Mouse (Mus musculus): ENCODE results near the gene Nsdhl. TPM values are rescaled to one million over a fixed set of nuclear protein-coding genes. Genes with fewer than 3 reads are reported as not detected.

Nsdhl gene
- polyA plus RNA-seq (2011; ENCODE audit: insufficient read length, low read depth, missing spikeins): 36.8 and 43.6 TPM in 2 replicates

DNA sequence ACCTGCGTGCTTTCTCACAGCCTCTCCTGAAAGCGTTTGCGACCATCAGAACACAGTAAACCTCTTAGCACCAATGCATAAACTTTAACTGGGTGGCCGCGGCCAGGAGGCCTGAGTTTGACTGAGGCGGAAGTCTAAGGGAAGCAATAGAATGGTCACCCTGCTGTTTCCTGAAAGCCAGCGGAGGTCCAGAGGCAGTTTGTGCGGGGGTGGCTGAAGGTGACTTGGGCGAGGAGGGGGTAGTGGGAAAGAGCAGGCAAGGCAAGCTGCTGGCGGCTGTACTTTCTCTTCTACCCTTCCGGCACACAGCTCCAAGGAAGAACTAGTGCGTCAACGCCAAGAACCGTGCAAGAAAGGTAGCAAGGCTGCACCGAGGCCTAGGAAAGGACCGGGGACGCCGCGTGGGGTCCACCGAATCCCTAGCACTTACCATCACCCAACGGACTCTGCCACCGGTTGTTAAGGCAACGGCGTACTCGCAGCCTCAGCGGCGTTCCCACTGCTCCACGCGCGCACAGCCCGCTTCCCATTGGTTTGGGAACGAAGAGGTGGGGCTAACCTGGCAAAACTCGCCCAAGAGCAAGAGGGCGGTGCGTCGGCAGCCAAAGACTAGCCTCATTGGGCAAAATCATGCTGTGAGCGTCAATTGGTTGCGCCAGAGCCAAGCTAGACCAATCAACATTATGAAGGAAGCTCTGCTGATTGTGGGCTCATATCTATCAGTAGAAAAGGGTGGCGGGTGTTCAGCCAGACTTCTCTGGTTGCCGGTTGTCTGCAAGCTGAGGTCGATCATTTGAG is at the start of gene Nsdhl, which contains the start of gene Cetn2:
Gene Nsdhl (plus strand): TSS at position 674 of the 798 bp plus-strand sequence.
Gene Cetn2 (minus strand): TSS at position 528 of the 798 bp plus-strand sequence.
- H3K27ac ChIP-seq (ENCODE audit: insufficient read depth, low read length): no peak within 1 kb of the TSS
- peak within 1 kb of the TSS; percentile 93 for H3K4me3 ChIP-seq (ENCODE audit: insufficient read depth, low read length)
- H3K4me1 ChIP-seq (ENCODE audit: control insufficient read depth, insufficient read depth, low read length): no peaks in the 10 kb centered on the region
- TF ChIP-seq CTCF (IDR thresholded peaks at IDR 0.05; ENCODE audit: borderline replicate concordance, insufficient read depth, low read length) (no peak), POLR2A (IDR thresholded peaks at IDR 0.05; ENCODE audit: low read depth, low read length) (peak; percentile 62)

DNA sequence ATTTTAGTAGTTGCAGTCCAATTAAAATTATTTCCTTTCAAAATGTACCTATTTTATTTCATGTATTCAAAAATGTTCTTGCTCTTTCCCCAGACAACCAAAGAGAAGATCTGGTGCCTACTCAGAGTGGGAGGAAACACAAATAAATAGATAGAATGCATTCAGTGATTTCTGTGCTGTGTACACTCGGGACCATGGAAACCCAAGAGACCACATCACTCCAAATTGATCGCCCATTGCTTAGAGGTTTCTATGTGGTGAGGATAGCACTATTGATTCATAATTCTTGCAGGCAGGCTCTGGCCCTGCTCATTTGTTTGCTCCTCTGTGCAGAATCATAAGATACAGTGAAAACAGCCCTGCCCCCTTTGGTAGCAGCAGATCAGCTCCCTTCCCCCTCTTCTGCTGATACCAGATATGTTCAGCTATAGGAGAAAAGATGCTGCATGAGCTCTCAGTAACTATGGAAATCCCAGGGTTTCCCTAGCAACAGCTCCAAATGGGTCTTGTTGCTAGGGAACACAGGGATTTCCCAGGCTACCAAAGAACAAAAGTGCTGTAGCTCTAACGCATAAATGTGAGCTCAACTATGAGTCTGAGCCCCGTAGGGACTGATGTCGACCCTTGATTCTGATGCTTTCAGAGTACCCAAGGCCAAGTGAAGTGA is 22.8 kb upstream of the Nsdhl start:
- no peaks in the 10 kb centered on the region for H3K4me1 ChIP-seq (ENCODE audit: control insufficient read depth, insufficient read depth, low read length)
- TF ChIP-seq CTCF (IDR thresholded peaks at IDR 0.05; ENCODE audit: borderline replicate concordance, insufficient read depth, low read length) (no peak), POLR2A (IDR thresholded peaks at IDR 0.05; ENCODE audit: low read depth, low read length) (no peak)
- no peak overlapping the region for H3K4me3 ChIP-seq (ENCODE audit: insufficient read depth, low read length)
- H3K27ac ChIP-seq (ENCODE audit: insufficient read depth, low read length): no peak overlapping the region

DNA sequence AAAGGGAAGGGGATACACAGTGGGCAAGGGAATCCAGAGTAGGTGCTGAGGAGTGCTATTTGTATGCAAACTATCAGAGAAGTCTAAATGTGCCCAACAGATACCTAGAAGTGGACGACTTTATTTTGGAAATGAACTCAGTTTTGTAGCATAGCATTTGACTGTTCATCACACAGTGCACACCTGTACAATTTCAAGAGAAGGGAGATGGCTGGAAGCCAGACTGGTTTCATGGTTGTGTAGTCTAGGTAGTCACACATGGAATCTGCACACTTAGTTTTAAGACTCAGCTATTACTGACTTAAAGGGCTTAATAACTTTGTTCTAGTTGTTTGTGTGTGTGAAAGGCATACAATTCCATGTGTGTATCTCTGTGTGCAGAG is 22.3 kb upstream of the Nsdhl start:
- Histone ChIP-seq H3K4me3 (ENCODE audit: insufficient read depth, low read length) (no peak overlapping the region), H3K4me1 (ENCODE audit: control insufficient read depth, insufficient read depth, low read length) (no peaks in the 10 kb centered on the region), H3K27ac (ENCODE audit: insufficient read depth, low read length) (no peak overlapping the region)
- TF ChIP-seq POLR2A (IDR thresholded peaks at IDR 0.05; ENCODE audit: low read depth, low read length): no peak
- TF ChIP-seq CTCF (IDR thresholded peaks at IDR 0.05; ENCODE audit: borderline replicate concordance, insufficient read depth, low read length): no peak

DNA sequence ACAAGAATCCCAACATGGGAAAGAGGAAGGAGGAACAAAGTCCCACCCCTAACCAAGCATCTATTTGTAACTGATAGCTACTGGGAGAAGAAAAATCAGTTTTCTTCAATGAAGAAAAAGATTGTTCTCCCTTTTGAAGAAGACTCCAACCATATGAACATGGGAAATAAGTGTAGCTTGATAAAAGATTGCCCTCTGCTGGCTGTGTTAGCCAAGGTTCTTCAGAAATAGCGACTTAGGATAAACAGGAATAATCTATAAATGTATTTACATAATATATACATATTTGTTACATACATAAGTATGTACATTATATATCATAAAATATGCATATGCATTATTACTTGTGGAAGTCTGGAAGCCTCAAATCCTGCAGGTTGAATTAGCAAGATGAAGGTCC is 15.8 kb upstream of the Nsdhl start:
- Histone ChIP-seq H3K4me3 (ENCODE audit: insufficient read depth, low read length) (no peak overlapping the region), H3K4me1 (ENCODE audit: control insufficient read depth, insufficient read depth, low read length) (no peaks in the 10 kb centered on the region), H3K27ac (ENCODE audit: insufficient read depth, low read length) (no peak overlapping the region)
- TF ChIP-seq CTCF (IDR thresholded peaks at IDR 0.05; ENCODE audit: borderline replicate concordance, insufficient read depth, low read length) (no peak), POLR2A (IDR thresholded peaks at IDR 0.05; ENCODE audit: low read depth, low read length) (no peak)

DNA sequence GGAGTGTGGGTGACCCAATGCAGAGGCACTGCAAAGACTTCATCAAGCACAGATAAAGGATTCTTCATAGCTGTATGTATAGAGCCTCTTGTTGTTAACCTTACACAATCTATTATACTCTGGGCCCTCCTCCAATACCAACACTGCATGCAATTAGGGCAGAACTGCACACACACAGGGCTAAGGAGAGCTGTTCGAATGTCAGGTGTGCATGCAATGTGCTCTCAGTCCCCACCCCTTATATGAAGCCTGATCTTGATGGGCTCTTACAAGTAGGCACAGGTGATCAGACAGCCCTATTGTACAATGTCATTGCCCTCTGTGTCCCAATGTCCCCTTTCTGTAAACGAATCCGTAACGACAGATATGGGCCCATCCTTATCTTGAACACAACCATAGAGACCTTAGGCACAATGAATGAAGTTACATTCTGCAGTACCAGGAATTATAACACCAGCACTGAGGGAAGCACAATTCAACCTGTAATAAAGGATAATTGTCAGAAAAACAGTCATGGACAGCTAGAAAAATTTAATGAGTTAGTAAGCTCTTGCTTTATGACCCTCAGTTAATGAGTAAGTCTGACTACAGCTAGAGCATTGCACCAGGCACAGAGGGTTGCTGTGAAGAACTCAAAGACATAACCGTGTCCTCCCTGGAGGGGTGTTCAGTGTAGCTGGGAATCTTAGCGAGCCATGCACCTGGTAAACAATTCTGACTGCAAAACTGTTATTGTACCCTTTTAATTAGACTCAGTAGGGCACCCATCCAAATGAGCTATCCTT is 10.5 kb upstream of the Nsdhl start:
- Histone ChIP-seq H3K27ac (ENCODE audit: insufficient read depth, low read length) (no peak overlapping the region), H3K4me1 (ENCODE audit: control insufficient read depth, insufficient read depth, low read length) (no peaks in the 10 kb centered on the region), H3K4me3 (ENCODE audit: insufficient read depth, low read length) (no peak overlapping the region)
- no peak for TF ChIP-seq POLR2A (IDR thresholded peaks at IDR 0.05; ENCODE audit: low read depth, low read length)
- TF ChIP-seq CTCF (IDR thresholded peaks at IDR 0.05; ENCODE audit: borderline replicate concordance, insufficient read depth, low read length): no peak

GRCm38 (mm10) chrX:72908404-72908741 is 10.0 kb upstream of the Nsdhl start:
- Histone ChIP-seq H3K27ac (ENCODE audit: insufficient read depth, low read length) (no peak overlapping the region), H3K4me3 (ENCODE audit: insufficient read depth, low read length) (no peak overlapping the region), H3K4me1 (ENCODE audit: control insufficient read depth, insufficient read depth, low read length) (no peaks in the 10 kb centered on the region)
- TF ChIP-seq CTCF (IDR thresholded peaks at IDR 0.05; ENCODE audit: borderline replicate concordance, insufficient read depth, low read length): no peak
- TF ChIP-seq POLR2A (IDR thresholded peaks at IDR 0.05; ENCODE audit: low read depth, low read length): no peak

GRCm38 (mm10) chrX:72911611-72912010 is 6.7 kb upstream of the Nsdhl start:
- no peak overlapping the region for H3K27ac ChIP-seq (ENCODE audit: insufficient read depth, low read length)
- no peak overlapping the region for H3K4me3 ChIP-seq (ENCODE audit: insufficient read depth, low read length)
- no peak for TF ChIP-seq CTCF (IDR thresholded peaks at IDR 0.05; ENCODE audit: borderline replicate concordance, insufficient read depth, low read length)
- TF ChIP-seq POLR2A (IDR thresholded peaks at IDR 0.05; ENCODE audit: low read depth, low read length): no peak

GRCm38 (mm10) chrX:72918682-72919059 is 314 bp downstream of the Nsdhl start:
- H3K4me3 ChIP-seq (ENCODE audit: insufficient read depth, low read length): peak overlapping the region; percentile 93
- TF ChIP-seq CTCF (IDR thresholded peaks at IDR 0.05; ENCODE audit: borderline replicate concordance, insufficient read depth, low read length) (no peak), POLR2A (IDR thresholded peaks at IDR 0.05; ENCODE audit: low read depth, low read length) (no peak)
- no peaks in the 10 kb centered on the region for H3K4me1 ChIP-seq (ENCODE audit: control insufficient read depth, insufficient read depth, low read length)
- no peak overlapping the region for H3K27ac ChIP-seq (ENCODE audit: insufficient read depth, low read length)

More at GRCm38 (mm10) chrX:72911611-72912010, 6.7 kb upstream of the Nsdhl start:
- no peaks in the 10 kb centered on the region for H3K4me1 ChIP-seq (ENCODE audit: control insufficient read depth, insufficient read depth, low read length)

- TF ChIP-seq CTCF (IDR thresholded peaks at IDR 0.05; ENCODE audit: borderline replicate concordance, insufficient read depth, low read length): no peak
- TF ChIP-seq POLR2A (IDR thresholded peaks at IDR 0.05; ENCODE audit: low read depth, low read length): no peak
- Histone ChIP-seq H3K27ac (ENCODE audit: insufficient read depth, low read length) (no peak overlapping the region), H3K4me3 (ENCODE audit: insufficient read depth, low read length) (no peak overlapping the region), H3K4me1 (ENCODE audit: control insufficient read depth, insufficient read depth, low read length) (no peaks in the 10 kb centered on the region)
Measured at GRCm38 (mm10) chrX:72921391-72921790, 3.0 kb downstream of the Nsdhl start.
